Mouse (Mus musculus) liver, postnatal 0 days (tissue): ENCODE results near the gene Hgfac.

Experiments
- CTCF ChIP-seq: sonication (generic); IDR thresholded peaks from 2 replicates; pipeline ENCODE4 v1.5.1; 2016; ENCODE audit warnings: antibody characterized with exemption, low read depth
- EP300 ChIP-seq: IDR thresholded peaks from 2 replicates; pipeline ENCODE4 v1.6.1; 2016; ENCODE audit warnings: antibody characterized with exemption, low read depth, mild to moderate bottlenecking

- TF ChIP-seq CTCF: peak; percentile 74
- TF ChIP-seq EP300: no peak
Measured at GRCm38 (mm10) chr5:35033068-35033467, 8.2 kb upstream of the Hgfac start.
